Mouse (Mus musculus) Muller cell, postnatal 12 days (primary cell): ENCODE results near the gene Dcxr.
"Not testable (repeated sequence)": the region's sequence is repeated elsewhere in the genome, so short reads cannot be mapped to it uniquely, and the experiment has no call there.

ENCODE experiments used
- DNase-seq: peaks from one replicate; pipeline ENCODE4 v3.0.0-alpha.2; 2015; ENCODE audit errors: inconsistent ontology term

Gene Dcxr

GRCm38 (mm10) chr11:120727169-120727527, at the start of gene Dcxr:
Gene Dcxr (minus strand): TSS chr11:120727281.
- peak; percentile 93 for DNase-seq

GRCm38 (mm10) chr11:120775774-120776469, 48.8 kb upstream of the Dcxr start:
- peak; percentile 83 for DNase-seq

GRCm38 (mm10) chr11:120773463-120774190, 46.5 kb upstream of the Dcxr start:
- DNase-seq = no peak

- no peak for DNase-seq
Observed at GRCm38 (mm10) chr11:120772749-120773148, 45.7 kb upstream of the Dcxr start.

GRCm38 (mm10) chr11:120768206-120768605, 41.1 kb upstream of the Dcxr start:
- DNase-seq = no peak

- DNase-seq = not testable (repeated sequence)
Observed at GRCm38 (mm10) chr11:120767023-120767422, 39.9 kb upstream of the Dcxr start.

- DNase-seq = not testable (repeated sequence)
Observed at GRCm38 (mm10) chr11:120763121-120763999, 36.3 kb upstream of the Dcxr start.

GRCm38 (mm10) chr11:120762672-120763041, 35.6 kb upstream of the Dcxr start, which contains the start of gene Hmga1b:
Gene Hmga1b (plus strand): TSS chr11:120762794.
- peak; percentile 13 for DNase-seq

GRCm38 (mm10) chr11:120761811-120762671, 35.0 kb upstream of the Dcxr start:
- DNase-seq = no peak

GRCm38 (mm10) chr11:120760236-120760635, 33.2 kb upstream of the Dcxr start:
- DNase-seq = no peak

- DNase-seq = no peak
Observed at GRCm38 (mm10) chr11:120751606-120752005, 24.5 kb upstream of the Dcxr start.

- DNase-seq = no peak
Observed at GRCm38 (mm10) chr11:120749430-120749829, 22.3 kb upstream of the Dcxr start.

- DNase-seq = no peak
Observed at GRCm38 (mm10) chr11:120747974-120748373, 20.9 kb upstream of the Dcxr start.

GRCm38 (mm10) chr11:120744121-120744701, 17.1 kb upstream of the Dcxr start:
- no peak for DNase-seq

- DNase-seq = no peak
Observed at GRCm38 (mm10) chr11:120740981-120741380, 13.9 kb upstream of the Dcxr start.

GRCm38 (mm10) chr11:120736424-120736823, 9.3 kb upstream of the Dcxr start:
- DNase-seq = no peak

- DNase-seq = no peak
Observed at GRCm38 (mm10) chr11:120733521-120733920, 6.4 kb upstream of the Dcxr start.

GRCm38 (mm10) chr11:120731858-120732680, 5.0 kb upstream of the Dcxr start, which contains the start of gene Cbr2:
Gene Cbr2 (minus strand): TSS chr11:120732114.
- no peak for DNase-seq

- no peak for DNase-seq
Observed at GRCm38 (mm10) chr11:120731395-120731794, 4.3 kb upstream of the Dcxr start.

- DNase-seq = no peak
Observed at GRCm38 (mm10) chr11:120730331-120730870, 3.3 kb upstream of the Dcxr start.
